Mouse (Mus musculus) embryonic facial prominence, embryonic 14.5 days (tissue): ENCODE measurements around the gene Cela1. TPM values are rescaled to one million over a fixed set of nuclear protein-coding genes. Genes with fewer than 3 reads are reported as not detected.

Experiments used
- ATAC-seq: fragments of 200-750 bp; cut with Nextera tagmentation; 2 replicates; pipeline ENCODE4 v1.8.0; 2017; ENCODE audit warnings: low read depth, moderate number of reproducible peaks, moderate TSS enrichment
- DNase-seq: peaks from one replicate; pipeline ENCODE4 v3.0.0-alpha.2; 2015; ENCODE audit warnings: low spot score
- H3K27ac ChIP-seq: fragments of 300-500 bp; sonication (generic); replicated peaks from 2 replicates; pipeline ENCODE4 v1.5.1; 2014; ENCODE audit warnings: low read depth, mild to moderate bottlenecking, low read length, moderate library complexity
- H3K27me3 ChIP-seq: fragments of 300-500 bp; sonication (generic); replicated peaks from 2 replicates; pipeline ENCODE4 v1.6.1; 2014; ENCODE audit warnings: low read length; ENCODE audit not compliant: control insufficient read depth, insufficient read depth
- H3K36me3 ChIP-seq: fragments of 300-500 bp; sonication (generic); 2 replicates; pipeline ENCODE4 v1.6.1; 2014; ENCODE audit warnings: low read length, mixed read lengths; ENCODE audit not compliant: control insufficient read depth, insufficient read depth
- H3K4me1 ChIP-seq: fragments of 300-500 bp; sonication (generic); 2 replicates; pipeline ENCODE4 v1.6.1; 2014; ENCODE audit warnings: antibody characterized with exemption, low read length; ENCODE audit not compliant: control insufficient read depth, insufficient read depth
- H3K4me2 ChIP-seq: fragments of 300-500 bp; sonication (generic); 2 replicates; pipeline ENCODE4 v1.6.1; 2014; ENCODE audit warnings: low read depth, mild to moderate bottlenecking, low read length, moderate library complexity, mixed read lengths
- H3K4me3 ChIP-seq: fragments of 300-500 bp; sonication (generic); 2 replicates; pipeline ENCODE4 v1.5.1; 2014; ENCODE audit warnings: low read depth, mild to moderate bottlenecking, low read length
- H3K9ac ChIP-seq: fragments of 300-500 bp; sonication (generic); 2 replicates; pipeline ENCODE4 v1.6.1; 2014; ENCODE audit warnings: low read depth, mild to moderate bottlenecking, low read length, moderate library complexity, mixed read lengths
- H3K9me3 ChIP-seq: fragments of 300-500 bp; sonication (generic); 2 replicates; pipeline ENCODE4 v1.6.1; 2016; ENCODE audit warnings: low read length; ENCODE audit not compliant: control insufficient read depth
- WGBS: fragments of 180-500 bp; shearing (Covaris S2); extraction: QIAGEN DNeasy Blood & Tissue Kit; methylation state at CpG from one replicate; pipeline ENCODE4 v1.1.7; 2014; 5-methylcytosine and 5-hydroxymethylcytosine counted together
- polyA plus RNA-seq: library from polyadenylated mRNA; unstranded; fragments of >200 nt; fragmentation: Nextera tagmentation; extraction: Ambion mirVana; gene quantifications from 2 replicates; pipeline ENCODE4 v1.2.1, GENCODE M21; 2014

Cela1 gene
- polyA plus RNA-seq, 1 experiment from 2014 or later: 3.8 TPM

DNA sequence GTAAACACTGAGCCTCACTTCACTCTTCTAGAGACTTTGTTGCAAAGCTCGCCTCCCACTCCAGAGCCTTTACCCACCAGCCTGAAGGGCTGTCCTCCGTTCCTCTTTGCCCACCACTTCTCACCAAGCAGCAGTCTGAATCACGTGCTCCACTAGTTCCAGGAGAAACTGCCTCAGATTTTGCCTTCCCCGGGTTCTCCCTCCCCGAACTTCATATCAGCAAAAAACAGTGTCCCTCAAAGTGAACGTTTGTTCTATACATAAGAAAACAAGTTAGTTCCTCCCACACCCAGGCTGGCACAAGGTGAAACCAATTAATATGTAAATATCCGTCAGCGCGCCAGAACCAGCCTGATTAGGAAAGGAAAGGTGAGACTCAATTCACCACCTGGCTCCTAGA is 52.5 kb downstream of the Cela1 start:
- ATAC-seq (no peak), DNase-seq (no peak)
- Histone ChIP-seq H3K4me1 (peaks cover 13% of the 10 kb centered on the region), H3K4me3 (0 out of 2 replicates have a peak overlapping the region, but pooled peaks have one; percentile 8), H3K4me2 (no peak overlapping the region), H3K27me3 (peaks cover 50% of the 10 kb centered on the region), H3K36me3 (no peaks in the 10 kb centered on the region), H3K27ac (no peak overlapping the region), H3K9ac (no peak overlapping the region), H3K9me3 (no peaks in the 10 kb centered on the region)
- 7% methylated on average over 9 of the region's 9 CpGs for WGBS

DNA sequence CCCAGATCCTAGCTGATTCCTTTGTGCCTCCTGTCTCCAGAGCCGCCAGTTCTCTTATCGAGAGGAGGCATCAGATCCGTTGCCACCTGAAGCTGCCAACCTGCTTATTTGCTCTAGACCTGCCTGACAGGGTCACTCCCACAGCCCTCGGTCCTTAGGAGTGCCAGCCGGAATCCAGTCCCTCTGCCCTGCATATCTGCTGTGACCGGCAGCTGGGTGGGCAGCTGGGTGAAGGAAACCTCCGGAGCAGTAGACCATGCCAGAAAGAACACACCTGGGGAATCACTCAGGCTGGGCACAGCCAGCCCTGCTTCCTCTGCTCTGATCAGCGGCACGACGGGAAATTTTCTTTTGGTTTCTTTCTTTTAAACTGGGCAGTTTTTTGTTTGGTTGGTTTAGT is 54.4 kb downstream of the Cela1 start:
- DNase-seq (no peak), ATAC-seq (no peak)
- no peak overlapping the region for H3K4me2 ChIP-seq
- H3K36me3 ChIP-seq: no peaks in the 10 kb centered on the region
- no peak overlapping the region; the same call in 1 of the 2 replicates for H3K9ac ChIP-seq
- peaks cover 45% of the 10 kb centered on the region for H3K27me3 ChIP-seq
- WGBS: 82% methylated on average over 10 of the region's 10 CpGs
- no peak overlapping the region for H3K27ac ChIP-seq
- no peak overlapping the region for H3K4me3 ChIP-seq
- H3K4me1 ChIP-seq: peaks cover 13% of the 10 kb centered on the region
- H3K9me3 ChIP-seq: no peaks in the 10 kb centered on the region

DNA sequence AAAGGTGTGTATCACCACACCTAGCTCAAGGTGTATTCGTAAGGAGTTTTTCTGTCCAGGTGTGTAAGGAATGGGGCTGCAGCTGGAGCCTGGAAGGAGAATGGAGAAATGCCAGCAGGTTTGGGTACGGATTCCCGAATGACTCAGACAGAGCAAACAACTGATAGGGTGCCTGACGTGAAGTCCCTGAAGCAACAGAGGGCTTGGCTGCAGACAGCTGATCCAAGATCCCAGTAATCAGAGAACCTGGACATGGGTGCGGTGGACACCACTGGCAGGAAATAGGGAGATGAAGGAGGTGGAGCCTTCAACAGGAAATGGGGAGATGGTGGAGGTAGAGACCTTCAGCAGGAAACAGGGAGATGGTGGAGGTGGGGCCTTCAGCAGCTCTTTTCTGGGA is 55.4 kb downstream of the Cela1 start:
- DNase-seq: no peak
- no peak overlapping the region for H3K4me3 ChIP-seq
- WGBS: 82% methylated on average over 5 of the region's 5 CpGs
- peaks cover 13% of the 10 kb centered on the region for H3K4me1 ChIP-seq
- ATAC-seq: no peak
- H3K9ac ChIP-seq: no peak overlapping the region
- H3K27me3 ChIP-seq: peaks cover 35% of the 10 kb centered on the region
- H3K27ac ChIP-seq: no peak overlapping the region
- no peaks in the 10 kb centered on the region for H3K9me3 ChIP-seq
- no peaks in the 10 kb centered on the region for H3K36me3 ChIP-seq
- no peak overlapping the region for H3K4me2 ChIP-seq

DNA sequence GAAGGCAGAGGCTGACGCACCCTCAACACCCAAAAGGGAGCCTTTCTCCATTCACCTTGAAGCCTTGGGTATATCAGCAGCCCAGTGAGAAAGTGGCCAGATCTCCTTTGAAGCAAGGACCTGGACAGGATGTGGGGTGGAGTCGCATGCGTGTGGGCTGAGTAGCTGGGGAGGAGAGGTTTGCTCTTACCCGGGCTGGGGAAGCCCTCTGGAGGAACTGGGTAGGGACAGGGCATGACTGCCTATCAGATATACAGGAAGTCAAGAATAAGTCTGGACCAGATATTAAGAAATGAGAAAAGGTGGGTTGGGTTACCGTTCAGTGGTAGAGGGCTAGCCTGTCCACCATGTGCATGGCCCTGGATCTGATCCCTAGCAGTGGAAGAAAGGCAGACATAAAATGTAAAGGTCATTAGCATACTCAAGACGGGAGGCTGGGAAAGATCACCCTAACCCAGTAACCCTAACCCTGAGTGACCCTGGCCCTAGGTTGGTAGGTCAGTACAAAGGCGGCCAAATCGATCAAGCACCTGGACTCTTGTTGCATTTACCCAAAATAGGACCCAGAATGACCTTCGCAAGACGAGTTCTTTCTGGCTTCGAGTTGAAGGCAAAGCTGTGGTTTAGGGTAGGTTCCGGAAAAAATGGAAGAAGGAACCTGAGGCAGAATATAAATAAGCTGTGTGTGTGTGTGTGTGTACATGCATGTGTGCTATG is 56.1 kb downstream of the Cela1 start:
- WGBS: 80% methylated on average over 12 of the region's 12 CpGs
- Histone ChIP-seq H3K27ac (no peak overlapping the region), H3K9me3 (no peaks in the 10 kb centered on the region), H3K4me1 (peaks cover 8% of the 10 kb centered on the region; the same call in 1 of the 2 replicates), H3K4me2 (no peak overlapping the region), H3K9ac (no peak overlapping the region), H3K27me3 (peaks cover 28% of the 10 kb centered on the region), H3K4me3 (no peak overlapping the region), H3K36me3 (no peaks in the 10 kb centered on the region)
- no peak for DNase-seq
- no peak for ATAC-seq

DNA sequence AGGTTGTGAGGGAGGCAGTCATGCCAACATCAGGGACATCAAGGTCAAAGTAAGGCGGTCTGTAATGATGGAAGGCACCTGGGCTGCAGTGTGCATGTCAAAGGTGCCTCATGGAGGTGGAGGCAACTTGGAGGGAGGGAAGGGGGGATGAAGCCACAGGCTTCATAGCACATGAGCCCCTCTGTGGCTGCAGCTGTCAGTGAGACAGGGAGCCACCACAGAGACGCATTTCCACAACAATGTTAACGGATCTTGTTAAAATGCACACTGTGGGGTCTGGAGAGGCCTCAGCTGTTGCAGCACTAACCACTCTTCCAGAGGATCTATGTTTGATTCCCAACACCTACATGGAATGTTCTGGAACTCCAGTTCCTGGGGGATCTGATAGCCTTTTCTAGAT is 57.6 kb downstream of the Cela1 start:
- Histone ChIP-seq H3K4me3 (no peak overlapping the region), H3K27ac (no peak overlapping the region), H3K9ac (no peak overlapping the region), H3K4me1 (no peaks in the 10 kb centered on the region), H3K27me3 (peaks cover 13% of the 10 kb centered on the region), H3K36me3 (no peaks in the 10 kb centered on the region), H3K4me2 (no peak overlapping the region), H3K9me3 (no peaks in the 10 kb centered on the region)
- no peak for DNase-seq
- 69% methylated on average over 3 of the region's 3 CpGs for WGBS
- ATAC-seq: no peak

DNA sequence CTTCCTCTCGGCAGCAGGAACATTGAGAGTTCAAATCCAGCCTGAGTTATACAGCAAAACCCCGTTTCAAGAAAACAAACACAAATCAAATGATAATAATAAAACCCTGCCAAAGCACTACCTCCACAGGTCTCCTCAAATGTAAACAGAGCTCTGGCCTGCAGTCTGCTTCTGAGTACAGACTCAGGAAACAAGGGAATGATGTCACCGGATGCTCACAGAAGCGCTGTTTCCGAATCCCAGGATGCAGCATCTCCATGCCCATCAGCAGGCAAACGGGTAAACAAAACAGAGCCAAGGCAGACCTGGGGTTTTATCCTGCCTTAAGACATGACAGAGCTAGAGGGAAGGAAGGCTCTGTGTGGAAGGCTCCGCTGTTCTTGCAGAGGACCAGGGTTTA is 58.9 kb downstream of the Cela1 start:
- no peak overlapping the region for H3K9ac ChIP-seq
- no peak overlapping the region for H3K4me3 ChIP-seq
- ATAC-seq (no peak), DNase-seq (peak; percentile 49)
- no peak overlapping the region for H3K4me2 ChIP-seq
- peaks cover 2% of the 10 kb centered on the region; the same call in 1 of the 2 replicates for H3K27me3 ChIP-seq
- H3K4me1 ChIP-seq: no peaks in the 10 kb centered on the region
- no peaks in the 10 kb centered on the region for H3K36me3 ChIP-seq
- WGBS: 35% methylated on average over 7 of the region's 7 CpGs
- no peaks in the 10 kb centered on the region for H3K9me3 ChIP-seq
- no peak overlapping the region for H3K27ac ChIP-seq

DNA sequence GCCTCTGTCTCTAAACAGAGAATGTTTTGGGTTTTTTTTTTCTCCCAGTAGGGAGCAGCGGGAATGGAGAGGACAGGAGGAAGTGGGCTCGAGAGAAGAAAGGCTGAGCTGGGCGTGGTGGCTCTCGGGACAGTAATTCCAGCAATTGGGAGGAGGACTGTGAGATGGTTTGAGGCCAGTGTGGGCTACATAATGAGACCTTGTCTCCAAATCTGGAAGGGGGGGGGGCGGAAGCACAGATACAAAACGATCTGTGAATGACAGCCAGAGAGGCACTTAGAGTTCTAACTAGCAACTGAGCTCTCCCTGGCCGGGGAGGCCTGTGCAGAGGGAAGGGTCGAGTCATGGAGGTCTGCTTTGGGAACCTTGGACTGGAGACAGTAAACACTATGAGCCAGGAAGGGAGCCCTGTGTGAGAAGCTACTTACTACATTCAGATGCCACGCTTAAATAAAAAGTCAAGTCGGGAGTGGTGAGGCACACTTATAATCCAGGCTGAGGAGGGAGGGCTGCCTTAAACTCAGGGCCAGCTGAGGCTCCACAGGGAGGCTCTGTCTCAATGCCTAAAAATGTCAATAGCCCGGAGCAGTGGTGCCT is 59.8 kb downstream of the Cela1 start:
- Histone ChIP-seq H3K4me2 (peak overlapping the region; percentile 38), H3K4me1 (no peaks in the 10 kb centered on the region), H3K27ac (peak overlapping the region; percentile 56), H3K9me3 (no peaks in the 10 kb centered on the region), H3K27me3 (no peaks in the 10 kb centered on the region), H3K36me3 (no peaks in the 10 kb centered on the region), H3K4me3 (no peak overlapping the region), H3K9ac (0 out of 2 replicates have a peak overlapping the region, but pooled peaks have one; percentile 37)
- WGBS: 4% methylated on average over 10 of the region's 11 CpGs
- DNase-seq: peak; percentile 55
- ATAC-seq: peak; percentile 42; the same call in 1 of the 2 replicates

DNA sequence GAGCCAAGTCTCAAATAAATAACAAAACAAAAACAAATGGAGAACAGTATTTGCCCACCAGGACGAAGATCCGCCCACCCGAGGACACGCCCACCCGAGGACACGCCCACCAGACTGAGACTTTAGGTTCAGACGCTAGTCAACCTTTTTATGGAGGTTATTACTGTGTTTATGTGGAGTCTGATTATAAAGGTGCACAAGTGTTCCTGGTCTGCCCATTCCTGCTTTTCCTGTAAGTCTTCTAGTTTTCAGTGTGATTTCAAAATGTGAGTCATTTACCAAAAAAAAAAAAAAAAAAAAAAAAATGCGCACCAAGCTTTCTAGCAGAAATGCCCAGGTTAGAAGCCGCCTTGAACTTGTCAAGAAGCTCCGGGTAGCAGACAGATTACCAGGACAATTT is 60.4 kb downstream of the Cela1 start:
- ATAC-seq: no peak

More for the DNA sequence above, 60.4 kb downstream of the Cela1 start:
- H3K27me3 ChIP-seq: no peaks in the 10 kb centered on the region
- 13% methylated on average over 10 of the region's 10 CpGs for WGBS
- peak overlapping the region; percentile 38; the same call in 1 of the 2 replicates for H3K4me2 ChIP-seq
- no peak overlapping the region for H3K9ac ChIP-seq
- H3K4me3 ChIP-seq: no peak overlapping the region
- H3K9me3 ChIP-seq: no peaks in the 10 kb centered on the region
- H3K4me1 ChIP-seq: no peaks in the 10 kb centered on the region
- peak overlapping the region; percentile 56; the same call in 1 of the 2 replicates for H3K27ac ChIP-seq
- no peaks in the 10 kb centered on the region for H3K36me3 ChIP-seq
- no peak for DNase-seq
